Mouse (Mus musculus): ENCODE data around the gene Txnl4b.

Txnl4b gene

DNA sequence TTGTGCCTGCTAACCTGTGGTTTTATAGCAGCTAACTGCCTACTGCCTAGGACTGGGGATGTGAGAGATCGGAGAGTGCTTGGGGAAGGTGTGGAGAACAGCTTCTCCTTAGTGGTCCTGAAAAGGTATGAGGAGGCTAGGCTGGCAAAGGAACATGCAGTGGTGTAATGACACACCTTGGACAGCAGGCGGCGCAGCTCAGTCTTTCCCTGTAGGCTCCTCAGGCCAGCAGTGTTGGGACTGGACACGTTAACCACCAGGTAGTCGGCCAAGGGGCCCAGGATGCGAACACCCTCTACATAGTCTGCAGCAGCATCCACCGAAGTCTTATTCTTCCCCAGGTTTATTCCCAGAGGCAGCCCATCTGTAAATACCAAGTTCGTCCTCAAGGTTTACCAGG lies 30.2 kb downstream of the Txnl4b start:
- DNase-seq (ENCODE audit: low spot score in 2 of 2) = peak; percentile 56 to 87

DNA sequence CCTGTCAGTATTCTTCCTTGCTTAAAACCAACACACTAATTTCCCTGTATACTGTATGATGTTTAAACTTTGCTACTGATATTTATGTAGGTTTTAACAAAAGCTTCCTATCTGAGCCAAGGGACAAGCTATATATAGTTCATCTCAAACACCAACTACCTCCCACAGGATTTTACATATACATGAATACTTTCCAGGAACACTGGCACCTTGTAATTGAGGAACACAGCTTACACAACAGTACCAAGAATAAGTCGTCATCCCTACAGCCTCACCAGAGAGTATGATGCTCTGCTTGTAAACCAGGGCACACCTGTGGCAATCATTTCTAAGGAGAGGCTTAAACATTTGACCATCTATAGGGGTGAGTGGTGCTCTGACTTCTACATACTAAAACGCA lies 41.0 kb downstream of the Txnl4b start:
- DNase-seq (ENCODE audit: low spot score in 2 of 2) = no peak

DNA sequence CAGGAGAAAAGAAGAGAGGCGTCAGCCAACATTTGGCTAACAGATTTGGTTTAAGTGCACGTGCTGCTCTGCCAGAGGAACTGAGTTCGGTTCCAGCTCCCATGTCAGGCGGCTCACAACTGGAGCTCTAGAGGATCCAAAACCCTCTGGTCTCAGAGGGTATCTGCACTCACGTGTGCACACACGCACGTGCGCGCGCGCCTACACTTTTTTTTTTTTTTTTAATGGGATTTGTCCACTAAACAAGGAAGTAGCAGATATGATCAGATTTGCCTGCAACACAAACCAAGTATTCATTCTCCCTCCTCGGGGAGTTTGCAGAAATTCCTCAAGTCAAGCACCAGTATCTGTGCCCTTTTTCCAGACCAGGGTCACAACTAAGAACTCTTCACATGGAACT lies 42.0 kb downstream of the Txnl4b start:
- DNase-seq (ENCODE audit: low spot score in 2 of 2) = no peak

DNA sequence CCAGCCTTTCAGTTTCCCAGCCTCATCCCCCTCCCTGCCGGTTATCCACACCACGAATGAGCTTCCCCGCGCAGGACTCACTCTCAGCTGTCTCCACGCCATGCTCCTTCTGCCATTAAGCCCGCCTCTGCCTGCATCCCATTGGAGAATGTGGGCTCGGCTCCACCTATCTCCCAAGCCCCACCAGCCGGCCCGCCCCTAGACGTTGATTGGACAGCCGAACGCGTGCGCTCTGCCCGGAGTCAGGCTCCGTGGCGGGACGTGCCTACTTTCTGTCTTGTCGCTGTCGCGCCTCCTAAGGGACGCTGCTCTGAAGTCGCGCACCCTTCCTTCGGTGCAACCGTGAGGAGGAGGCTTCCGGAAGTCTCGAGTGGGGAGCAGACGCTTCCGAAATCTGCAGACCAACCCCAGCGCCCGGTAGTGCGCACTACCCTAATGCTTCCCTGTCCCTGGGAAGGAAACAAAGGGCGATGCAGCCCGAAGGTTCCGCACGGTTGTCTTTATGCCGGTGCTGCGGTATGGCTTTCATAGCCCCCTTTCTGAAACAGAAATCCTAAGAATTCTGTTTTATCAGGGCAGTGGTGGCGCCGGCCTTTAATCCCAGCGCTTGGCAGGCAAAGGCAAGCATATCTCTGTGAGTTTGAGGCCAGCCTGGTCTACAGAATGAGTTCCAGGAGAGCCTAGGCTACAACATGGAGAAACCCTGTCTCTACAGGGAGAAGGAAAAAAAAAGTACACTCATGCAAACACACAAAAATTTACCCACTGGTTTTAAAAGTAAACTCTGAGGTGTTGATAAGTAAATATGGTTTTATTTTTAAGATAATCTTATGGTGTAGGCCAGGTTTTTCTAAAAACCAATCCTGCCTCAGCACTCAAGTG lies 42.8 kb downstream of the Txnl4b start, which contains the start of gene Dhodh:
Gene Dhodh, minus strand, starts transcription at position 403 of the 882 bp plus-strand sequence.
- peak; percentile 94 to 96 for DNase-seq (ENCODE audit: low spot score in 2 of 2)

DNA sequence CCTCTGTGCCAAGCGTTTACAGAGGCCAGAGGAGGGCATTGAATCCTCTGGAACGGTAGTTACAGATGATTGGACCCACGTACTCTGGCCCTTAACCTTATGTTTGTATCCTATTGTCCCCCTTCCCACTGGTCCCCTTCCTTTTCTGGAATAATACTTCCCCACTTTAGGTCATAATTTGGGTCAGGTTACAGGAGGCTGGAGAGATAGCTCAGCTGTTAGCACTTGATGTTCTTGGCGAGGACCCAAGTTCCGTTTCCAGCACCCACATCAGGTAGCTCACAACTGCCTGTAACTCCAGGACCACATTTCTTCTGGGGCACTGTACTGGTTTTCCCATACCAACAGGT lies 43.4 kb downstream of the Txnl4b start:
- no peak for DNase-seq (ENCODE audit: low spot score in 2 of 2)

DNA sequence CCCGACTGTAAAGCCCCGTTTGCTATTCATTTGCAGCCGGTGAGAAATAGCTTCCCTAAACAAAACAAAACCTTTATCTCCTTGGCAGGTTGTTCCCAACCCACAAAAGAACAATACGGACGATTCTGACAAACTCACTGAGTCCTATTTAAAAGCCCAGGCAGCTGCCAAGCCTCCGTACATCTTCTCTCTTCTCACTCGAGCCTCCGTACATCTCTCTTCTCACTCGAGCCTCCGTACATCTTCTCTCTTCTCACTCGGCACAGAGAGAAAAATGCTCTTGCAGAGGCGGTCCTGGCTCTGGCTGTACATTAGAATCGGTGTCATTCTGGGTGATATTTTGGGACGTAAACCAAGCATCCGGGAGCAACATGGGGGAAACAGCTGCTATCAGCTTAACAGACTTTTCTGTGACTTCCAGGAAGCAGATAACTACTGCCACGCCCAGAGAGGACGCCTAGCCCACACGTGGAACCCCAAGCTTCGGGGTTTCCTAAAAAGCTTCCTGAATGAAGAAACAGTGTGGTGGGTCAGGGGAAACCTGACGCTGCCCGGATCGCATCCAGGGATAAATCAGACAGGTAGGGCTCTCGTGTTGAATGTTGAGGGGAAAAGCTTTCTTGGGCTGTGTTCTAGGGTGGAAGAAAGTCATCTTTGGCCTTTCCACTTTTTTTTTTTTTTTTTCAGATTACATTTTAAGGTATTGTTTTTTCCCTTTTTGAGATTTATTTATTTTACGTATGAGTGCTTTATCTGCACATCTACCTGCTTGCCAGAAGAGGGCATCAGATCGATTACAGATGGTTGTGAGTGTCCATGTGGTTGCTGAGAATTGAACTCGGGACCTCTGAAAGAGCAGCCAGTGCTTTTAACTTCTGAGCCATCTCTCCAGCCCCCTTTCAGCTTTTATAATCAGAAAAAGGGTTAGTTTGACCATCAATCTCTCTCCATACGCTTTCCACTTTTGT lies 48.8 kb downstream of the Txnl4b start, which contains the start of gene Pkd1l3:
Gene Pkd1l3, plus strand, starts transcription at position 275 of the 968 bp plus-strand sequence.
- no peak for DNase-seq (ENCODE audit: low spot score in 2 of 2)

DNA sequence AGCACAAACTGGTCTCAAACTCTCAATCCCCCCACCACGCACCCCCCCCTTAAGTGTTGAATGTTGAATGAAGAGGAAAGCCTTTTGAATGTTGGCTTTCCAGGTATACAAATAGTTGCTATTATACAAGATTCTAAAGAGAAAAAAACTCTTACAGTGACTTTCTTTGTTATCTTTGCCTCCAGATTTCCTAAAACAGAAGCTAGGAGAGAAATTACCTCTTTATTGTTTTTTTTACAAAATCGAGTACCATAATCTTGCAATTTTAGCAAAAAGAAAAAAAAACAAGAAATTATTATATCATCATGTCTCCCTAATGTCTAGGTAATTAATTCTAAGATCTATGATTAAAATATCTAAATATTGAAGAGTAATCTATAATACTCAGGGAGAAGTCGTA lies 49.9 kb downstream of the Txnl4b start:
- DNase-seq (ENCODE audit: low spot score in 2 of 2) = no peak

Data from spleen, postnatal 4 days (tissue).